Mouse (Mus musculus): ENCODE measurements around the gene Sox10.

Sox10 gene

GRCm38 (mm10) chr15:79155572-79155971 lies 9.5 kb downstream of the Sox10 start:
- no peak for DNase-seq (ENCODE audit: low read depth, low spot score)

GRCm38 (mm10) chr15:79152709-79153108 lies 12.3 kb downstream of the Sox10 start:
- DNase-seq (ENCODE audit: low read depth, low spot score) = no peak

- no peak for DNase-seq (ENCODE audit: low read depth, low spot score)
Measured at GRCm38 (mm10) chr15:79151881-79152280, 13.2 kb downstream of the Sox10 start.

GRCm38 (mm10) chr15:79148533-79148932 lies 16.5 kb downstream of the Sox10 start:
- peak; percentile 65 for DNase-seq (ENCODE audit: low read depth, low spot score)

- no peak for DNase-seq (ENCODE audit: low read depth, low spot score)
Measured at GRCm38 (mm10) chr15:79145522-79145921, 19.5 kb downstream of the Sox10 start.

- no peak for DNase-seq (ENCODE audit: low read depth, low spot score)
Measured at GRCm38 (mm10) chr15:79144021-79144420, 21.0 kb downstream of the Sox10 start.

- no peak for DNase-seq (ENCODE audit: low read depth, low spot score)
Measured at GRCm38 (mm10) chr15:79143316-79143715, 21.7 kb downstream of the Sox10 start.

- no peak for DNase-seq (ENCODE audit: low read depth, low spot score)
Measured at GRCm38 (mm10) chr15:79141566-79141917, 23.5 kb downstream of the Sox10 start.

- DNase-seq (ENCODE audit: low read depth, low spot score) = peak; percentile 95
Measured at GRCm38 (mm10) chr15:79140866-79141565, 24.0 kb downstream of the Sox10 start, which contains the start of the genes Polr2f and 1700088E04Rik. TSS of gene Polr2f (plus strand) at chr15:79141009. TSS of gene 1700088E04Rik (minus strand) at chr15:79141253.

- peak; percentile 34 for DNase-seq (ENCODE audit: low read depth, low spot score)
Measured at GRCm38 (mm10) chr15:79139640-79140039, 25.4 kb downstream of the Sox10 start.

GRCm38 (mm10) chr15:79135783-79136575 lies 29.1 kb downstream of the Sox10 start:
- DNase-seq (ENCODE audit: low read depth, low spot score) = no peak

GRCm38 (mm10) chr15:79135332-79135731 lies 29.7 kb downstream of the Sox10 start:
- DNase-seq (ENCODE audit: low read depth, low spot score) = no peak

GRCm38 (mm10) chr15:79134496-79135270 lies 30.4 kb downstream of the Sox10 start:
- no peak for DNase-seq (ENCODE audit: low read depth, low spot score)

GRCm38 (mm10) chr15:79133191-79133661 lies 31.8 kb downstream of the Sox10 start:
- no peak for DNase-seq (ENCODE audit: low read depth, low spot score)

- DNase-seq (ENCODE audit: low read depth, low spot score) = no peak
Measured at GRCm38 (mm10) chr15:79131442-79131841, 33.6 kb downstream of the Sox10 start.

GRCm38 (mm10) chr15:79130782-79131181 lies 34.3 kb downstream of the Sox10 start:
- DNase-seq (ENCODE audit: low read depth, low spot score) = no peak

- no peak for DNase-seq (ENCODE audit: low read depth, low spot score)
Measured at GRCm38 (mm10) chr15:79129311-79129710, 35.7 kb downstream of the Sox10 start.

- no peak for DNase-seq (ENCODE audit: low read depth, low spot score)
Measured at GRCm38 (mm10) chr15:79128208-79128607, 36.8 kb downstream of the Sox10 start.

- DNase-seq (ENCODE audit: low read depth, low spot score) = no peak
Measured at GRCm38 (mm10) chr15:79127101-79127500, 37.9 kb downstream of the Sox10 start.

- peak; percentile 63 for DNase-seq (ENCODE audit: low read depth, low spot score)
Measured at GRCm38 (mm10) chr15:79126217-79126932, 38.7 kb downstream of the Sox10 start.

- no peak for DNase-seq (ENCODE audit: low read depth, low spot score)
Measured at GRCm38 (mm10) chr15:79124331-79124875, 40.6 kb downstream of the Sox10 start.
